In the genomic region with DNA sequence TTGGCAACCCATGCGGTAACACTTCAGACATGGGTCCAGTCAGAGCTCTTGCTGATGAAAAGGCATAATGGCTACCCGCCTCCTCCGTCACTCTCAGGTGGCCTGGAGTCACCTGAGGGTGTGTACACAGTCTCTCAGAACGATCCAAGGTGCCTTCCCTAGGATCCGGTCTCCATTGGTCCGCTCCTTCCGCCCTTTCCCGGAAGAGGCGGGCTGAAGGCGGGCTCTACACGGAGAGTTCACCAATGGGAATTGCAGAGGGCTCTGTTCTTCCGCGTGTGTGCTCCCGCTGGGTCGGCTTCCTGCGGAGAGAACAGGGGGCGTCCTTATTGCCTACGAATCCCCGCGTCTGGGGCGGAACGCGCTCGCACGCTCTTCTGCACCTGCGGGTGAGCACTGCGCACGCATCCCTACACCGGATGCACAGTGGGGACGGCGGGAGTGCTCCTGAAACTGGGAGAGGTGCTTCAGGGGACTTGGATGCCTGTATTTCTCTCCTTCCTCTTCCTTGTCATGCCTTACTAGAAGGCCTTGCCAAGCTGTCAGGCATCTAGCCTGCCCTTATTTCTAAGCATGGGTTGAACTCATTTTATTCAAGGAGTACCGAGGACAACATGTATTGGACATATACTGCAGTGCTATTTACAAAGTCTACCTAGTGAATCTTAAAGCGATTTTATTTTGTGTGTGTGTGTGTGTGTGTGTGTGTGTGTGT, we compare ENCODE assay signal across 8 mouse cellular contexts. TPM values are rescaled to one million over a fixed set of nuclear protein-coding genes. Genes with fewer than 3 reads are reported as not detected.
DNase-seq lines count a peak whose midpoint lies in the region; ATAC-seq lines count a peak whose summit lies in the region.

A gene (plus strand): TSS at position 268 of the 715 bp plus-strand sequence.

- no peaks in the 10 kb centered on the region for H3K9me3 ChIP-seq in lung, embryonic 16.5 days (ENCODE audit: control insufficient read depth, low read length)

- peak within 1 kb of the TSS; percentile 83 for H3K4me3 ChIP-seq in lung, embryonic 16.5 days (ENCODE audit: low read length)

- DNase-seq in MEL-GATA-1-ER (ENCODE audit: extremely low read depth, low read depth): peak; percentile 86
- DNase-seq in cerebellum, adult 8-10 months: peak; percentile 85
- peak; percentile 93 for DNase-seq in forelimb bud, embryonic 11.5 days (ENCODE audit: low read depth, low spot score)
- peak; percentile 58 for DNase-seq in layer of hippocampus, adult 9-10 months (ENCODE audit: low spot score)
- DNase-seq in ovary, postnatal 10 days (ENCODE audit: low spot score): peak; percentile 45
- peak; percentile 83 to 84 for DNase-seq in thymus, postnatal 10 days (ENCODE audit: low spot score in 2 of 2)

- peaks cover 12% of the 10 kb centered on the region for H3K4me1 ChIP-seq in lung, embryonic 16.5 days (replicated peaks; ENCODE audit: control insufficient read depth, insufficient read depth, low read length)

- H3K27ac ChIP-seq in lung, embryonic 16.5 days (ENCODE audit: low read length): peak within 1 kb of the TSS; percentile 84

- H3K36me3 ChIP-seq in lung, embryonic 16.5 days (ENCODE audit: control insufficient read depth, insufficient read depth, low read length): peaks cover 9% of the 10 kb centered on the region

- peak within 1 kb of the TSS; percentile 87 for H3K9ac ChIP-seq in lung, embryonic 16.5 days (ENCODE audit: low read length)

- no peaks in the 10 kb centered on the region for H3K27me3 ChIP-seq in lung, embryonic 16.5 days (ENCODE audit: control insufficient read depth, insufficient read depth, low read depth, low read length)

- H3K4me2 ChIP-seq in lung, embryonic 16.5 days (ENCODE audit: low read depth, low read length): peak within 1 kb of the TSS; percentile 64

- under 1% methylated on average over 33 of the region's 33 CpGs for WGBS in lung, embryonic 16.5 days

- ATAC-seq in hematopoietic stem cell, adult 5-6 weeks (replicated peaks in 1 of 2; ENCODE audit: insufficient read depth in 1 of 2, low FRiP score in 2 of 2, low TSS enrichment in 1 of 2, low read depth in 1 of 2, poor library complexity in 2 of 2, severe bottlenecking in 2 of 2): peak; percentile 97 to 98
- peak; percentile 99 for ATAC-seq in lung, embryonic 16.5 days (ENCODE audit: low read depth)

RNA-seq across cellular contexts. Expression of the gene that starts here (rescaled TPM):
- total RNA-seq in hematopoietic stem cell, adult 5-6 weeks (2017): 7.8 and 12.1 TPM in 2 replicates
- polyA plus RNA-seq in lung, embryonic 16.5 days (2015; fragmentation: Nextera tagmentation; extraction: Ambion mirVana): 19.6 and 20.4 TPM in 2 replicates

Comparison
In these comparisons a context has a peak if more than half of its experiments do, and no peak if none do; other contexts are left out.
1. Peak in every context shown above with its lines: DNase-seq, ATAC-seq, H3K4me3 ChIP-seq and H3K27ac ChIP-seq.